Mouse (Mus musculus) liver, postnatal 0 days (tissue): ENCODE measurements at regions not wholly inside any gene's neighbourhood (a gene's known extent, or its start where the extent isn't known, plus 50 kb on each side); places are given as distances from the start of the nearest gene placed in this dataset.

ENCODE experiments used
- CTCF ChIP-seq: sonication (generic); IDR thresholded peaks from 2 replicates; pipeline ENCODE4 v1.5.1; 2016; ENCODE audit warnings: antibody characterized with exemption, low read depth
- EP300 ChIP-seq: IDR thresholded peaks from 2 replicates; pipeline ENCODE4 v1.6.1; 2016; ENCODE audit warnings: antibody characterized with exemption, low read depth, mild to moderate bottlenecking

- TF ChIP-seq CTCF (no peak), EP300 (no peak)
These were observed 67.3 kb upstream of the Ephb1 start for GRCm38 (mm10) chr9:102421826-102422225.
